Mouse (Mus musculus): Measurements from ENCODE around the gene Ramp3. TPM values are rescaled to one million over a fixed set of nuclear protein-coding genes. Genes with fewer than 3 reads are reported as not detected.
A peak's percentile ranks its signal among the peaks of the same experiment; 100 is the strongest.
"Not testable (repeated sequence)": the region's sequence is repeated elsewhere in the genome, so short reads cannot be mapped to it uniquely, and the experiment has no call there.

Ramp3 gene
- total RNA-seq (2022) = 10 to 100 TPM; 15.8 to 20.8 (median 19.9) TPM

DNA sequence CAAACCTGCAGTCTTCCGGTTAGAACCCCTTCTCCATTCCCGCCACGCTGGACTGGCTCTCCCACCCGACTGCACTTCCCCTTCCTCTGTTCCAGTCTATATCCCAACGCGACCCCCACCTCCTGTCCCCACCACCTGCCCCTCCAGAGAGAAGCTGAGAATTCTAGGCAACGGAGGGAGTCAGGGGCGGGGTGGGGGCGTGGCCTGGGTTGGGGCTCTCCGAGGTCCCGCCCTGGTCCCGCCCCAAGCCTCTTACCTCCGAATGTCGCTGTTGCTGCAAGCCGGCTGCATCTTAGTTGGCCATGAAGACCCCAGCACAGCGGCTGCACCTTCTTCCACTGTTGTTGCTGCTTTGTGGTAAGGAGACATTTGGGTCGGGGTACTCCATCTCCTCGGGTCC is at the start of gene Ramp3:
TSS of gene Ramp3 (plus strand) at position 251 of the 400 bp plus-strand sequence.
- DNase-seq = no peak

DNA sequence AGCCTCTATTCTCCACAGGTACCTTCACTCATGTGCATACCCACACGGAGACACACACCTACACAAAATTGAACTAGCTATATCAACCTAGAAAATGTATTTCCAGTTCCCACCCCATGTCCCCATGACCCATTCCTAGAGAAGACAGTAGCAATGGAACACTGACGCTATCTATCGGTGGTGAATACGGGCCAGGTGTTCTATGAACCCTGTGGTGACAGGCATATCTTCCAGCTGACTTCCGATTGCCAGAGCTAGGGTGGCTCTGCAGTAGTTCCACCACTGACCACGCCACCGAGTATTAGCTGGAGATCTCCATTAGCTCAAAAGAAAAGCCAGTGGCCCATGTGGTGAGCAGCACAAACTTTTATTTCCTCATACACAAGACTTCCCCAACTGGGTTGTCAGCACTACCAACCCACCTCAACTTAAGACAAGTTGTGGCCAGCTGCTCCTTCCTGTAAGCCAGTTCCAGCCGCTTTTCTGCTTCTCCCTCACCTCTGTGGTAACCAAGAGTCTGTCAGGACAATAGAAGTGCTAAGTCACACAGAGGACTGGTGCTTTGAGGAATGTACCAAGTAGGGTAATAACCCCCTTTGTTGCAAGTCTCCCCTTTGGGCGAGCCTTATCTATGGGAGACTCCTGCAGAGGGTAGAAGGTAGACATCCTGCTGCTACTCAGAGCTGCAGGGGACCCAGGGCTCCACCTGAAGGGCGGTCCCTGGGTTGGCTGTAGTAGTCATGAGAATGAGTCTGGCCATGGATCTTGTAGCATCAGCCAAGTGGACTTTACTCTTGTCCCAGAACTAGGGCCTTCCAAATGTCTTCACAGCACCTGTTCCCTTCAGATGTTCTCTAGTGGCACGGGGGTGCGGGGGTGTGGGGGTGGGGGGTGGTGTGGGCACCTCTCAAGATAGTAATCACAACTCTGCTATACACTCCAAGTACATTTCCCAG is 42.8 kb upstream of the Ramp3 start:
- no peak for DNase-seq

DNA sequence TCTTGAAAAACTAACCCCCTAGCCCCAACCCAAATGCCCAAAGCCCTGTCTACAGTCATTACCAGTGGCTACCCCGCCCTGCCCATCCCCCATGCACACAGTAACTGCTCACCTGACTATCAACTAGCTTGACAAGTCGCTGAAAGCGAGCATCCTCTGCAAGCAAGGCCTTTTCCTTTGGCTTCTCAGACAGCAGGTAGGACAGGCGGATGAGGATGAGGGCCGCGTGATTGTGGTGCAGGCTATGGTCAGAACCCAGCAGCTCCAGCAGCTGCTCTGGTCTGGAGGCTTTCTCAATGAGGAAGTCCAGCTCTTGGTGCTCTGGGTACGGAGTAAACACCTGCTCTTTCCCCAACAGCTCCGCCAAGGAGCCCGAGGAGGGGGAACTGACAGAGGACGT is 34.6 kb upstream of the Ramp3 start:
- no peak for DNase-seq

DNA sequence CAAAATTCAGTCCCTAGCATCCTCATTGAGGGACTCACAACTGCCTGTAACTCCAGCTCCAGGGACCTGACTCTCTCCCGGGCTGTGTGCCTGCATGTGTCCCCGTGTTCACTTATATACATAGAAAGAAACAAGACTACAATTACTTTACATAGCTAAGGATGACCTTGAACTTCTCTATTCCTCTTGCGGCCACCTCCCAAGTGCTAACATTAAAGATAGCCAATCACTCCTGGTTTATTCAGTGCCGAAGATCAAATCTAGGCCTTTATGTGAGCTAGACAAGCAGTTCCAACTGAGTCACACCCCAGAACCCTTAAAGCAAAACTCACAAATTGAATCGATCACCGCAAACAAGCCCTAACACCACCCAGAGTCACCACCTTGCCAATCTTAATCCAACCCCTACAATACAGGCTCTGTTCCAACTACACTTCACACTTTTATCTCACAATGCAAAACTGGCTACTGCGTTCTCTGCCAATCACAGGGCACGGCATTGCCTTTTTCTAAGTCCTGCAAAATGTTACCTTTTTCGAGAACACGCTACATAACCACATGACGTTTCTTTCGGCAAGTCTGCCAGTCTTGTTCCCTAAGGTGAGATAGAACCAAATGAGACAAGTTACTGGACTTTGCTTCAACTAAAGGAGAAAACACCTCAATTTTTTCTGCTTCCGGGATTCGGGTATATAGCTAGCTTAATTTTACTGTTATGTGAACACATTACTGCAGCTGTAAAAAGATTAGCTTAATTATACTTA is 33.5 kb upstream of the Ramp3 start:
- no peak for DNase-seq

DNA sequence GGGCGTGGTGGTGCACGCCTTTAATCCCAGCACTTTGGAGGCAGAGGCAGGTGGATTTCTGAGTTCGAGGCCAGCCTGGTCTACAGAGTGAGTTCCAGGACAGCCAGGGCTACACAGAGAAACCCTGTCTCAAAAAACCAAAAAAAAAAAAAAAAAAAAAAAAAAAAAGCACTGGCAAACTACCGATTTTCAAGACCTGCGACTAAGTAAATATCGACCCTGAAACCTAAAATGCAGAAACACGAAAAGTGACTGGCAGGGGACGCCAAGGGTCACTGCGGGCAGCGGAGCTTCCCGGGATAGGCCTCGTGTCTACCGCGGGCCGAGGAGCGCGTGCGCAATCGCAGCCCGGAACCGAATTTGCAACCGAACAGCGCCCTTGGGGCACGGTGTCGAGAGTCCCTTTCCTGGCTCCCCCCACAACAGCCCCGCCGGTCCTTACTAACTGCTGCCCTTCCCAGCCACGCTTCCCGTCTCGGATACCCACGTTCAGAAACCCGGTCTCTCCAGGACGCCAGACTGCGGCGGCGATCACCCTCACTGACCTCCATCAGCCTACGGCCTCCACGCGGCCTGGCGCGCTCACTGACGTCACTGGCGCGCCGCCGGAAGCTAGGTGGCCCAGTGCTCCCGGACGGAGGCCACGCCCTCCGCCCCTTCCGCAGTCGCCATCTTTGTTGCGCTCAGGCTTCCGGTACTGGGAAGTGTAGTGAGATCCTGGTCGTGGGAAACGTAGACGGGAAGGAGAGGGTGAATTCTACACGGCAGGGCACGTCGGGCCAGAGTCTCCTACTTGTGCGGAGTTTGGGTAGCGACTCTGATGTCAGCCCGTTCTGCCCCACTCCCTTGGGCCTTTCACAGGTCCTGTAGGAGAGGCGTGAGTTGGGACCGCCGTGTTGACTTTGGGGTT is 32.6 kb upstream of the Ramp3 start, which contains the start of gene Tbrg4:
TSS of gene Tbrg4 (minus strand) at position 590 of the 910 bp plus-strand sequence.
- DNase-seq = peak; percentile 88

DNA sequence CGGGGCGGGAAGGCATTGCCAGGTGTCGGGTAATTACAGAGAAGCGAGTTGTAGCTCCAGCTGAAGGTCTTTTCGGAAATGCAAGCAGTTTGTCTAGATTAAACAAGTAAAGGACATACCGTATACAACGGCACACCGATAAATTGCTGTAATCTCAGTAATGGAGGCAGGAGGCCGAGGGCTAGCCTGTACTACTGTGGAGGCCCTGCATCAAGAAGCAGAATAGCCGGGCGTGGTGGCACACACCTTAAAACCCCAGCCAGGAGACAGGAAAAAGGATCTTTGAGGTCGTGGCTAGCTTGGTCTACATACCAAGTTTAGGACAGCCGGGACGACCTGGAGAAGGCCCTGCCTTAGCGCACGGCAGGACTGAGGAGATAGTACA is 31.9 kb upstream of the Ramp3 start:
- no peak for DNase-seq

DNA sequence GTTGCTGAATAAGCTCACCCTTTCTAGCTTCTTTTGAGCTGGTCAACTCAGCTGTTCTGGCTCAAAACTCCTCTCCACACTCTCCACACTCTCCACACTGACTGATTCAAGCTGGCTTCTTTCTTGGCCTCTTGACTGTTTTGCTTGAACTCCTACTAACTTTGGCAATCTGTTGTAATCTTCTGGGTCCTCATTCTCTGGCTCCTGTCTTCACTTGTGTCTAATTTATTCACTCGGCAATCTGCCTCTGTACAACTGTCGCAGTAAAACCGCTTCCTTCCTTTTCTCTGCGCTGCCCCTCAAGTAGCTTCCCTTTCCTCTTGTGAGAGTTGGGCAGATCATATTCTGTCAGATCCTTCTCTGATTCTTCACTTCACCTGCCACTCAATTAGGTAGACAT is 30.6 kb upstream of the Ramp3 start:
- DNase-seq = no peak

DNA sequence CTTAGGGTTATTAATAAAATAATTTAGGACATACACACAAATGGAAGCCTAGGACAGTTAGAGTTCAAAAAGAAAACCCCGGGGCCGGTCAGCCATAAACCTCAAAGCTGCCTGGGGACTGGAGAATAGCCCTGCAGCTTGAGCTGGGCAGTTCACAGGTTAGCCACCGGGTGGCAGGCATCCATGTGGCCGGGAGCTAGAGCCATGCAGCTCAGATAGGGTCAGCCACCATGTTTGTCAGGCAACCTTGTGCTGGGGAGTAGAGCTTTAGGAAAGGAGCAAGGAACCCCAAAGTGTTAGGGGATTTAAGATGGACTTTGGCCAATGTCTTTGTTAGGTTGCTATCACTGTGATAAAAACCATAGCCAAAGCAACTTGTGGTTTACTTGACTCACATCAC is 29.8 kb upstream of the Ramp3 start:
- DNase-seq = no peak

DNA sequence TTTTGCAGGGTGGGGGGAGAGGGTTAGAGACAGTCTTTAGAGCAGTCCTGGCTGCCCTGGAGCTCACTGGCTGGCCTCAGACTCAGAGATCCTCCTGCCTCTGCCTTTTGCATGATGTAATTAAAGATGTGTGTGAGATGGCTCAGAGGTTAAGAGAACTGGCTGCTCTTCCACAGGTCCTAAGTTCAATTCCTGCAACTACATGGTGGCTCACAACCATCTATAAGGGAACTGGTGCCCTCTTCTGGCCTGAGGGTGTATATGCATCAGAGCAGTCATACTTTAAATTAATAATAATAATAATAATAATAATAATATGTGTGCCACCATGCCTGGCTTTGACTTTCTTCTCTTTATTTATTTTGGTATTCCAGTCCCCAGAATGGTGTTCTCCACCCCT is 28.7 kb upstream of the Ramp3 start:
- DNase-seq = no peak

DNA sequence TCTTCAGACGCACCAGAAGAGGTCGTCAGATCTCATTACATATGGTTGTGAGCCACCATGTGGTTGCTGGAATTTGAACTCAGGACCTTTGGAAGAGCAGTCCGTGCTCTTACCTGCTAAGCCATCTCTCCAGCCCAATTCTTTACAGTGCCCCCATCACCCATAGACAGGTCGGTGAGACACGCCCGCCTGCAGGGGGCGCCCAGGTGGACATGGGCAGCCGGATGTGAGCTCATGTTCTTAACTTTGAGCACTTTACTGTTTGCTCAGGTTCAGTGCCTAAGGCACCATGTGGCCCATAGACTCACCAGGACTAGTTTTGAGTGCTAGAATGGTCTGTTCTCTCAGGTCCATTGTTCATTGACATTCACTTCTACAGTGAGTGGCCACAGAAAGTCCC is 22.2 kb upstream of the Ramp3 start:
- no peak for DNase-seq

DNA sequence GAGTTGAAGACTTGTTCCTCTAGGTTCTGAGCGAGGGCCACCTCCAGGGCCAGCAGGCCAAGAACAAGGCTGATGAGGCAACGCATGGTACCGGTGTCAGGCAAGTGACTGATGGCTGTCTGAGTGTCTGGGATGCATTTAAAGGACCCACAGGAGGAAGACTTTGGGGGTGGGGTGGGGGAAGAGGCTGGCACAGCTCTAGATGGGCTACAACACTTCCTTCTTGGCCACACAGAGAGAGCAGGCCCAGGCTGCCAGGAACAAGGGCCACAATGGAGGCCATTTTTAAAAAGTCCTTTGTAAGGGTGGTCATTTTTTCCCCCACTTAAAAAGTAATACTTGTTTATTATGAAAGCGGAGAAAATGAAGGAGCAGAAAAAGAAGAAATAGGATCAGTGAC is 19.8 kb upstream of the Ramp3 start, which contains the start of gene Wap:
TSS of gene Wap (minus strand) at position 101 of the 400 bp plus-strand sequence.
- DNase-seq = no peak

DNA sequence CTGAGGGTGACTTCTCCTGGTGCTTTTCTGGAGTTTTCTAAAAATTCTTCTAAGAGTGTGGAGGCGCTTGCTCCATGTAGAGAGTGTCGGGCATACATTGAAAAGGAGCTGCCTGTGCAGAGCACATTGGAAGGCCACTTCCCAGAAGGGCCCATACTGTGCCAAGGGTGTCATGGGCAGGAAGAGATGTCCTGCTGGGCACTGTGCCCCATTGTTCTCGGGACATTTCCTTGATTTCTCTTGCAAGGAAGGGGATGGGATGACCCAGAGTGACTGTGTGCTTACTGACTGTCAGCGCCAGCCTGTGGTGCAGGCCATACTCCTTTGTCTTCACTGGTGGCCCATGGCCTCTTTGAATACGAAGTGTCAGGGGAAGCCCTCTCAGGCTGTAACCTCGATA is 19.2 kb upstream of the Ramp3 start:
- DNase-seq = no peak

DNA sequence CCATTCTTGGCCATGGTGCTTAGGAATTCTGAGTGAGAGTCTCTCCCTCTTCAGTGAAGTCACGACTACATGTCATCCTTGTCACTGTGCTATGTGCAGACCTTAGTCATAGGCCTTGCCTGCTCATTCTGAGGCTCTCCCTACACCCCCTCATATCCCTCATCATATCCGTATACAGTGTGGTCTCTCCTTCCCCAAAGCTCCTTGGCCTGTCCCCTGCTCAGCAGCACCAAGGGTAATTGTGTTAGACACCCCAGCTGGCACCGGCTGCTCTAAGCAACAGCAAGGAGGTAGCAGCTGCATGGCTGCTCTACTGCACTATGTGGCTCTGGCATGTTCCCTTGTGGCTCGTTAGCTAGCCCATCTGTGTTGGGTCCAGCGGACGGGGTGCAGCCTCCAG is 13.8 kb upstream of the Ramp3 start:
- no peak for DNase-seq

DNA sequence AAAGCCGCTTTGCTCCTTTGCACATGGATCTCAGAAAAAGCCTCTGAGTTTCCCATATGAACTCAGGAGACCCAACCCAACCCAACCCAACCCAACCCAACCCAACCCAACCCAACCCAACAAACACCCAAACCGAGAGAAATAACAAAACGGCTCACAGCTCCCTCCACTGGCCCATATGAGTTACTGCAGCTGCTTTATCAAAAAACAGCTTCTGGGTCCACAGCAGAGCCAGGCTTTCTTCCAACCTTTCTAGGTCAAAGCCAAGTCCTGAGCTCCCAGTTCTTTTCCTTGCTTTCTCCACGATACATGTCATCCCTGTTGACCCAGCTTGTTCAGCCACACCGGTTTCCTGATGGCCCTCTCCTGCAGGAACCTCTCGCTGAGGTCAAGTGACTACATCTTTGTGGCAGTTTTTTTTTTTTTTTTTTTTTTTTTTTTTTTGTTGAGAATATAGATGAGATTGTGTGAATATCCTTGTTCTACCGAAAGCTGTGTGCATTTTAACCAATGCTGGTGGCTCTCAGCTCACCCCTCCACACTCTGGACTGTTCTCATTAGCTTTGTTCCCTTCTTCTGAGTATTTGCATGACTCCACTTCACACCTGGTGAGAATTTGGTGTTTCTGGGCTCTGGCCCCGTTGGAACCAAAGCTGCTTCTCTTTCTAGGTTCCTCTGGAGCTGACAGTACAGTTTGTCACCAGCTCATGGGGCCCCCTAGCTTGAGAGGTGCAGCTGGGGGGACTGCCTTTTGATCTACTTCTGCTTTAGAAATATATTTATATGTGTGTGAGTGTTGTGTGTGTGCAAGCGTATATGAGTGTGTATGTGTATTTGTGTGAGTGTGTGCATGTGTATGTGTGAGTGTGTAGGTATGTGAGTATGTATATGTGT is 10.2 kb upstream of the Ramp3 start:
- DNase-seq = no peak

DNA sequence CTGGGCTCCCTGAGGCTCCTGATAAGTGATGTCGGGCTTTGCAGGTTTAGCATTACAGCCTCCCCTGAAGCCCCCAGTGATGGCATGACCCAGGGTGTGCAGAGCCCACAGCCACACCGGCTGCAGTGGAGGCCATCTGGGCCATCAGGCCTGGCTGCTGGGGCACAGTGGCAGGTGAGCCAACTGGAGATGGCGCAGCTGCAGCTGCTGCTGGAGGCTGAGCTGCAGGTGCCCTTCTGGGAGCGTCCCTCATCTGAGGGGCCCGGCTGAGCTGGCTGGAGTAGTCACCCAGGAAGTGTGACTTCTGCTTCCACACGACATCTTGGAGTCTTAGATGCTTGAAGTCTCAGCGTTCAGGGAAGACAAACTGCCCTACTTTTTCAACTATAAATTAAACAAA is 7.8 kb upstream of the Ramp3 start:
- DNase-seq = no peak

DNA sequence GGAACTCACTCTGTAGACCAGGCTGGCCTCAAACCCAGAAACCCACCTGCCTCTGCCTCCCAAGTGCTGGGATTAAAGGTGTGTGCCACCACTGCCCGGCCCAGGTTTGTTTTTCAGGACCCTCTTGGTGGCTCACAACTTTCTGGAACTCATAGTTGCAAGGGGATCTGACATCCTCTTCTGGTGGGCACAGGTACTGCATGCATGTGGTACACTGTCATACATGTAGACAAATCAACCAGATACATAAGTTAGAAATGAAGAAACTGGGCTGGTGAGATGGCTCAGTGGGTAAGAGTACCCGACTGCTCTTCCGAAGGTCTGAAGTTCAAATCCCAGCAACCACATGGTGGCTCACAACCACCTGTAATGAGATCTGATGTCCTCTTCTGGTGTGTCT is 5.3 kb upstream of the Ramp3 start:
- not testable (repeated sequence) for DNase-seq

DNA sequence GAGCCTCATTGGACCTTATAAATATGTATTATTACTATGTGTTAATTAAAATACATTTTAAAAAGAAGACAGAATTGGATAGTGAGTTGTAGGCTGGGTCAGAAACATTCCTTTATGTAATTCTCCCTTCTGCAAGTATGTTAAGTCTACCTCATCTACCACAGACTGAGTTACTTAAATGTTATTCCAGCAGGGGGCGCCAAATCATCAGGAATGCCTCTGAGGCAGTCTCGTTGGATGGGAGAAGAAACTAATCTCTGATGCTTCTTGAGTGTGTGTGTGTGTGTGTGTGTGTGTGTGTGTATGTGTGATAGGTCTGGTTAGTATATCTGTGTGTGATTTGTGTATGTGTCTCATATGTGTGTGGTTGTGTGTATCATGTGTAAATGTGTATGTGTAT is 3.4 kb upstream of the Ramp3 start:
- DNase-seq = peak; percentile 49

DNA sequence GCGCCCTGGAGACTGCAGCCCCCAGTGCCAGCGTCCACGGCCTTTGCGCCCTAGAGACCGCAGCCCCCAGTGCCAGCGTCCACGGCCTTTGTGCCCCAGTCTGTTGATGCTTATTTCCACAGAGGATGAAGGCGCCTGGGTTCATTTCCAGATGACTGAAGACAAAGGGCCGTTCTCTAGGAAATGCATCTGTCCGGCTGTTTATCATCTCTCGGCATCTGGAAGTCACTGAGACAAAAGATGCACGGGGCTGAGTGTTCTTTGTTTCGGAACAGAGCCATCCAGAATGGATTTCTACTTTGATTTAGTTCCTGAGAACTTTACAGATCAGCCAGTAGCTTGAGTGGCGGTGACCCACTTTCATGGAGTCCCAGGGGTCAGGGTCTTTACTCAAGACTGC is 2.9 kb downstream of the Ramp3 start:
- no peak for DNase-seq

DNA sequence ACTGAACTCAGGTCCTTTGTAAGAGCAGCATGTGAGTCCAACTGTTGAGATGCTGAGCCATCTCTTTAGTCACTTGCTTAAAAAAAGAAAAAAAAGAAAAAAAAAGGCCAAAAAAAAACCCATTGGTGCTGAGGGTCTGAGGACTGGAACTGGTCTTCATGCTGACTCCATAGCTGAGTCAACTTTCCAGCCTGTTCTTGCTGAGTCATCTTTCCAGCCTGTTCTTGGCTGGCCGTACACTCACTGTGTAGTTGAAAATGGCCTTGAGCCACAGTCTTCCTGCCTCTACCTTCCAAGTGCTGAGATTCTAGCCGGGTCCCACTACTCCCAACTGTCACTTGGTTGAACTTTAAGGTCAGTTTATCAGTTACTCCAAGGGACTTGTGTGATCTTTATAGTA is 8.3 kb downstream of the Ramp3 start:
- DNase-seq = no peak

DNA sequence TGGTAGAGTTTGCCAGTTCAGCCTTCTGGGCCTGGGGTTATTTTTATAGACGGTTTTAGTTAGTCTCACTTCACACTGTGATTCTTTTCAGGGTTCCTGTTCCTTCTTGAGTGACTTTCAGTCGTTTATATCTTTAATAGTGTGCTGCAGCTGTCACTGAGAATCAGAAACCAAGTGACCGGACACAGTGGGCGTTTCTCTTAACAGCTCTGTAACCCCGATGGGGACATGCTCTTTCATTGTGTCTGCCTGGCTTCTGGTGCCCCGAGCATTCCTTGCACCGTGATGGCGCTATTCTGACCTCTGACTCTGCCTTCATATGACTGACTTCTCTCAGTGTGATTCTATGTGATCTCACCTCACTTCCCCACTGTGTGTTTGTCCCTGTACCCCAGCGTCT is 10.7 kb downstream of the Ramp3 start:
- no peak for DNase-seq

DNA sequence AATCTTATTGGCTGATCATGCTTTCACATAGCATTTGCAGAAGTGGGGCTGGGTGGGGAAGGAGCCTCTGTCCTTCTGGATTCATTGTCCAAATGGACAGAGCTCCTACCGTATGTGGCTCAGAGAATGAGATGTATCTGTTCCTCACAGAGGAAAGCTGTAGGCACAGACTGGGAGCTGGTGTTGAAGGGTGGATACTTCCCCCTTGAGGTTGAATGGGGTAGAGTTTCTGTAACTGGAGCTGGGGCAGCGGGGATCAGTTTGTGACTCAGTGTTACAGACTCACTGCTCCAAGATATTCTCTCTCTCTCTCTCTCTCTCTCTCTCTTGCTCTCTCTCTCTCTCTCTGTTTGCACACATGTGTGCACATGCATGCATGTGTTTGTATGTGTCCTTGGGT is 11.7 kb downstream of the Ramp3 start:
- no peak for DNase-seq

Data from adrenal gland, adult 8-10 months (tissue).